Mouse (Mus musculus): ENCODE results near the gene Thap7. TPM values are rescaled to one million over a fixed set of nuclear protein-coding genes. Genes with fewer than 3 reads are reported as not detected.

Gene Thap7
- polyA plus RNA-seq (2012; rRNA removed): 75.1 and 103 TPM in 2 replicates

GRCm38 (mm10) chr16:17530640-17531288 is at the start of gene Thap7:
Thap7 (minus strand) TSS chr16:17531136.
- DNase-seq (ENCODE audit: low read depth): peak; percentile 99
- no peak for TF ChIP-seq CTCF (IDR thresholded peaks at IDR 0.05; ENCODE audit: borderline replicate concordance, extremely low read depth, insufficient read depth, insufficient read length)
- TF ChIP-seq POLR2A (IDR thresholded peaks at IDR 0.05; ENCODE audit: borderline replicate concordance, extremely low read depth, insufficient read depth, insufficient read length, poor library complexity, severe bottlenecking): peak; percentile 88; the same call in 1 of the 2 replicates

GRCm38 (mm10) chr16:17576825-17577215 is 45.9 kb upstream of the Thap7 start:
- TF ChIP-seq POLR2A (IDR thresholded peaks at IDR 0.05; ENCODE audit: borderline replicate concordance, extremely low read depth, insufficient read depth, insufficient read length, poor library complexity, severe bottlenecking) (no peak), CTCF (IDR thresholded peaks at IDR 0.05; ENCODE audit: borderline replicate concordance, extremely low read depth, insufficient read depth, insufficient read length) (no peak)
- no peak for DNase-seq (ENCODE audit: low read depth)

GRCm38 (mm10) chr16:17575870-17576824 is 45.2 kb upstream of the Thap7 start:
- no peak for TF ChIP-seq CTCF (IDR thresholded peaks at IDR 0.05; ENCODE audit: borderline replicate concordance, extremely low read depth, insufficient read depth, insufficient read length)
- peak; percentile 44; the same call in 1 of the 2 replicates for TF ChIP-seq POLR2A (IDR thresholded peaks at IDR 0.05; ENCODE audit: borderline replicate concordance, extremely low read depth, insufficient read depth, insufficient read length, poor library complexity, severe bottlenecking)
- DNase-seq (ENCODE audit: low read depth): peak; percentile 81

- no peak for DNase-seq (ENCODE audit: low read depth)
- TF ChIP-seq POLR2A (IDR thresholded peaks at IDR 0.05; ENCODE audit: borderline replicate concordance, extremely low read depth, insufficient read depth, insufficient read length, poor library complexity, severe bottlenecking) (no peak), CTCF (IDR thresholded peaks at IDR 0.05; ENCODE audit: borderline replicate concordance, extremely low read depth, insufficient read depth, insufficient read length) (peak; percentile 38; the same call in 1 of the 2 replicates)
Measured at GRCm38 (mm10) chr16:17566186-17566585, 35.2 kb upstream of the Thap7 start.

GRCm38 (mm10) chr16:17564771-17565170 is 33.8 kb upstream of the Thap7 start:
- no peak for DNase-seq (ENCODE audit: low read depth)
- TF ChIP-seq CTCF (IDR thresholded peaks at IDR 0.05; ENCODE audit: borderline replicate concordance, extremely low read depth, insufficient read depth, insufficient read length) (no peak), POLR2A (IDR thresholded peaks at IDR 0.05; ENCODE audit: borderline replicate concordance, extremely low read depth, insufficient read depth, insufficient read length, poor library complexity, severe bottlenecking) (no peak)

- no peak for TF ChIP-seq CTCF (IDR thresholded peaks at IDR 0.05; ENCODE audit: borderline replicate concordance, extremely low read depth, insufficient read depth, insufficient read length)
- no peak for DNase-seq (ENCODE audit: low read depth)
Measured at GRCm38 (mm10) chr16:17564221-17564620, 33.3 kb upstream of the Thap7 start.

GRCm38 (mm10) chr16:17563580-17563979 is 32.6 kb upstream of the Thap7 start:
- no peak for TF ChIP-seq CTCF (IDR thresholded peaks at IDR 0.05; ENCODE audit: borderline replicate concordance, extremely low read depth, insufficient read depth, insufficient read length)
- no peak for DNase-seq (ENCODE audit: low read depth)

GRCm38 (mm10) chr16:17561751-17562208 is 30.8 kb upstream of the Thap7 start, which contains the start of gene P2rx6:
P2rx6 (plus strand) TSS chr16:17561885.
- TF ChIP-seq POLR2A (IDR thresholded peaks at IDR 0.05; ENCODE audit: borderline replicate concordance, extremely low read depth, insufficient read depth, insufficient read length, poor library complexity, severe bottlenecking) (no peak), CTCF (IDR thresholded peaks at IDR 0.05; ENCODE audit: borderline replicate concordance, extremely low read depth, insufficient read depth, insufficient read length) (no peak)
- peak; percentile 57 for DNase-seq (ENCODE audit: low read depth)

GRCm38 (mm10) chr16:17561128-17561750 is 30.3 kb upstream of the Thap7 start, which contains the start of gene Lrrc74b:
Lrrc74b (minus strand) TSS chr16:17561247.
- peak; percentile 85 for DNase-seq (ENCODE audit: low read depth)

GRCm38 (mm10) chr16:17559396-17560027 is 28.6 kb upstream of the Thap7 start:
- no peak for DNase-seq (ENCODE audit: low read depth)
- TF ChIP-seq CTCF (IDR thresholded peaks at IDR 0.05; ENCODE audit: borderline replicate concordance, extremely low read depth, insufficient read depth, insufficient read length) (no peak), POLR2A (IDR thresholded peaks at IDR 0.05; ENCODE audit: borderline replicate concordance, extremely low read depth, insufficient read depth, insufficient read length, poor library complexity, severe bottlenecking) (no peak)

More at GRCm38 (mm10) chr16:17561128-17561750, 30.3 kb upstream of the Thap7 start, which contains the start of gene Lrrc74b:
- TF ChIP-seq CTCF (IDR thresholded peaks at IDR 0.05; ENCODE audit: borderline replicate concordance, extremely low read depth, insufficient read depth, insufficient read length): no peak
- no peak for TF ChIP-seq POLR2A (IDR thresholded peaks at IDR 0.05; ENCODE audit: borderline replicate concordance, extremely low read depth, insufficient read depth, insufficient read length, poor library complexity, severe bottlenecking)
